Mouse (Mus musculus): Measurements from ENCODE around the gene Spc25. TPM values are rescaled to one million over a fixed set of nuclear protein-coding genes. Genes with fewer than 3 reads are reported as not detected.
A peak's percentile ranks its signal among the peaks of the same experiment; 100 is the strongest.

The Spc25 gene
- polyA plus RNA-seq, 1 experiment from 2014 or later = 156 TPM

DNA sequence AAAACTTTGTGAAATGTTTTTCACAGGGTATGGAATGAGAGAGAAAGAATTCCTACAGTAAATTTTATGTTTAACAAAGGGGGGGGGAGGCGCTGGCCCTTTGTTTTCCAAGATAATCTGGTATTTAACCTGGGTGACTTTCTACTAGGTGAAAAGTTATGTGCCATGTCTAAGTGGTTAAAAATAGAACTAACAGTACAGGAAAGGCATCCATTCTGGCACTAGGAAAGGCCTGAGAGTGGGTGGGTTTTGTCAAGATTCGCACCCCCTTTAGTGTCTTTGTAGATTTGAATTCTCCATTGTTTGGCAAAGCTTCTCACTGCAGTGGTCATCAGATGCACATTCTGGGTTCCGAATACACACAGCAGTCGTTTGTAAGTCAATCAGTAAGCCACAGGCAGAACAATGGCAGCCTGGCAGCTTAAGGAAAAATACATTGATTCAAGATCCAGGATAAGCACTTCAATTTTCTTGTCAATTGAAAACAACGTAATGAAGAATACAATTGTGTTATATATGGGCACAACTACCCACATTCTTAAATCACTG is 15.9 kb upstream of the Spc25 start:
- Histone ChIP-seq H3K4me3 (no peak overlapping the region), H3K36me3 (no peaks in the 10 kb centered on the region), H3K9ac (no peak overlapping the region), H3K4me2 (replicated peaks) (no peak overlapping the region), H3K27me3 (replicated peaks) (no peaks in the 10 kb centered on the region), H3K9me3 (no peaks in the 10 kb centered on the region), H3K27ac (no peak overlapping the region), H3K4me1 (no peaks in the 10 kb centered on the region)
- no peak for ATAC-seq (ENCODE audit: low FRiP score, low read depth)
- WGBS = 40% methylated on average over 5 of the region's 5 CpGs

GRCm38 (mm10) chr2:69215242-69215641 is 9.2 kb upstream of the Spc25 start:
- no peaks in the 10 kb centered on the region for H3K4me1 ChIP-seq
- H3K9me3 ChIP-seq = no peaks in the 10 kb centered on the region
- H3K27ac ChIP-seq = no peak overlapping the region
- H3K9ac ChIP-seq = no peak overlapping the region
- no peaks in the 10 kb centered on the region for H3K27me3 ChIP-seq (replicated peaks)
- no peaks in the 10 kb centered on the region for H3K36me3 ChIP-seq
- H3K4me3 ChIP-seq = no peak overlapping the region
- WGBS = 76% methylated on average over 7 of the region's 7 CpGs
- H3K4me2 ChIP-seq (replicated peaks) = no peak overlapping the region
- no peak for ATAC-seq (ENCODE audit: low FRiP score, low read depth)

DNA sequence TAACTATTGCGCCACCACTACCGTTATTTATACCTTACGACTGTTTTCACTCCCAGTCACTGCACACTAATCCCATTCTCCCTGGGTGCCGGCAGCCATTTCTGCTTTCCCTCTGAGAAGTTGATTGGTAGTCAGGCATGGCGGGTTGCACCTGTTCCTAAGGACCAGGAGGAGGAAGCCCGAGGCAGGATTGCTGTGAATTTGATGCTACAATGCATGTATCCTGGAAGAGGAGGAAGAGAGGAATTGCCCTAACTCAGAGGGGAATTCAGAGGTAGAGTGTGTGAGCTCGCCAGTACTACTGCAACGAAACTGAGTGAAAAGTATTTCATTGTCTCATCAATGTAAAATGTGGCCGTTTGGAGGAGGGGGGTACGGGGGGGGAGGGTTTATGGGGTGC is 6.7 kb upstream of the Spc25 start:
- WGBS = 68% methylated on average over 10 of the region's 10 CpGs
- ATAC-seq (ENCODE audit: low FRiP score, low read depth) = no peak
- no peaks in the 10 kb centered on the region for H3K4me1 ChIP-seq

GRCm38 (mm10) chr2:69210773-69211172 is 4.8 kb upstream of the Spc25 start, which contains the start of gene G6pc2:
Gene G6pc2, plus strand, starts transcription at chr2:69211073.
- no peaks in the 10 kb centered on the region for H3K9me3 ChIP-seq
- no peak within 1 kb of the TSS for H3K27ac ChIP-seq
- no peaks in the 10 kb centered on the region for H3K36me3 ChIP-seq
- WGBS = 74% methylated on average over 7 of the region's 7 CpGs
- no peak for ATAC-seq (ENCODE audit: low FRiP score, low read depth)
- no peaks in the 10 kb centered on the region for H3K27me3 ChIP-seq (replicated peaks)
- no peak within 1 kb of the TSS for H3K4me3 ChIP-seq
- no peaks in the 10 kb centered on the region for H3K4me1 ChIP-seq
- no peak within 1 kb of the TSS for H3K9ac ChIP-seq
- H3K4me2 ChIP-seq (replicated peaks) = no peak within 1 kb of the TSS

More for the DNA sequence above, 6.7 kb upstream of the Spc25 start:
- no peak overlapping the region for H3K4me3 ChIP-seq
- no peaks in the 10 kb centered on the region for H3K9me3 ChIP-seq
- no peak overlapping the region for H3K4me2 ChIP-seq (replicated peaks)
- H3K36me3 ChIP-seq = no peaks in the 10 kb centered on the region
- H3K9ac ChIP-seq = no peak overlapping the region
- no peak overlapping the region for H3K27ac ChIP-seq
- no peaks in the 10 kb centered on the region for H3K27me3 ChIP-seq (replicated peaks)

- Histone ChIP-seq H3K9ac (no peak overlapping the region), H3K27me3 (replicated peaks) (no peaks in the 10 kb centered on the region), H3K4me2 (replicated peaks) (no peak overlapping the region), H3K4me1 (0 out of 2 replicates have a peak, but pooled peaks cover 5% of the 10 kb centered on the region), H3K4me3 (no peak overlapping the region), H3K27ac (no peak overlapping the region), H3K9me3 (no peaks in the 10 kb centered on the region), H3K36me3 (no peaks in the 10 kb centered on the region)
- WGBS = 93% methylated on average over 3 of the region's 3 CpGs
- ATAC-seq (ENCODE audit: low FRiP score, low read depth) = no peak
These were observed 3.7 kb upstream of the Spc25 start for GRCm38 (mm10) chr2:69209684-69210083.

- WGBS = 30% methylated on average over 7 of the region's 7 CpGs
- peak; percentile 41; the same call in 1 of the 2 replicates for ATAC-seq (ENCODE audit: low FRiP score, low read depth)
- H3K4me3 ChIP-seq = no peak overlapping the region
These were observed 529 bp upstream of the Spc25 start for GRCm38 (mm10) chr2:69206523-69206922.

GRCm38 (mm10) chr2:69205185-69205584 is 809 bp downstream of the Spc25 start:
- Histone ChIP-seq H3K4me1 (peaks cover 7% of the 10 kb centered on the region; the same call in 1 of the 2 replicates), H3K9ac (peak overlapping the region; percentile 73), H3K27me3 (replicated peaks) (no peaks in the 10 kb centered on the region), H3K36me3 (peaks cover 18% of the 10 kb centered on the region; the same call in 1 of the 2 replicates), H3K4me2 (replicated peaks) (peak overlapping the region; percentile 85), H3K9me3 (no peaks in the 10 kb centered on the region), H3K4me3 (peak overlapping the region; percentile 77), H3K27ac (no peak overlapping the region)
- ATAC-seq (ENCODE audit: low FRiP score, low read depth) = no peak
- 13% methylated on average over 6 of the region's 6 CpGs for WGBS

More at GRCm38 (mm10) chr2:69206523-69206922, 529 bp upstream of the Spc25 start:
- H3K4me2 ChIP-seq (replicated peaks) = peak overlapping the region; percentile 39; the same call in 1 of the 2 replicates
- H3K27ac ChIP-seq = no peak overlapping the region
- no peaks in the 10 kb centered on the region for H3K9me3 ChIP-seq
- H3K9ac ChIP-seq = no peak overlapping the region
- H3K36me3 ChIP-seq = peaks cover 10% of the 10 kb centered on the region; the same call in 1 of the 2 replicates
- H3K27me3 ChIP-seq (replicated peaks) = no peaks in the 10 kb centered on the region
- peaks cover 7% of the 10 kb centered on the region; the same call in 1 of the 2 replicates for H3K4me1 ChIP-seq

GRCm38 (mm10) chr2:69193555-69193954 is 12.4 kb downstream of the Spc25 start:
- H3K27ac ChIP-seq = no peak overlapping the region
- no peak overlapping the region for H3K4me2 ChIP-seq (replicated peaks)
- no peak overlapping the region for H3K4me3 ChIP-seq
- WGBS = 85% methylated on average over 5 of the region's 5 CpGs
- no peaks in the 10 kb centered on the region for H3K4me1 ChIP-seq
- ATAC-seq (ENCODE audit: low FRiP score, low read depth) = no peak
- H3K9ac ChIP-seq = no peak overlapping the region
- H3K36me3 ChIP-seq = peaks cover 21% of the 10 kb centered on the region
- H3K27me3 ChIP-seq (replicated peaks) = no peaks in the 10 kb centered on the region
- H3K9me3 ChIP-seq = no peaks in the 10 kb centered on the region

DNA sequence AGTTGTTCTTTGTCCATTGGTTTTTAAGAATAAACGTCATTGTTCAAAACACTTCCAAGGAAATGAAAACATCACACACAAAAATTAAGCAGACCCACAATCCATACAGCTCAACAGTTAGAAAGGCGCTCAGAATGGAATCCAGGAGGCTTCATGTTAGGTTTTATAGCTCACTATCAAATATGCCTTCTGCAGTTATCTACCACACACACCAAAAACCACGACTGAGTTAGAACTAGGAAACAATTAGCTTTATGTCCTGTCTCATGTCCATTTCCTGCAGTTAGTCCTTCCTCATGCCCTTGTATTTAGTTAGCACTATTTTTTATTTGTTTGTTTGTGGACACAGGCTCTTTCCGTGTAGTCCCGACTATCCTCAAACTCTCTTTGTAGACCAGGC is 14.9 kb downstream of the Spc25 start:
- H3K36me3 ChIP-seq = peaks cover 11% of the 10 kb centered on the region; the same call in 1 of the 2 replicates
- H3K27me3 ChIP-seq (replicated peaks) = no peaks in the 10 kb centered on the region
- H3K4me3 ChIP-seq = no peak overlapping the region
- no peaks in the 10 kb centered on the region for H3K4me1 ChIP-seq
- no peak overlapping the region for H3K4me2 ChIP-seq (replicated peaks)
- H3K9ac ChIP-seq = no peak overlapping the region
- H3K9me3 ChIP-seq = no peaks in the 10 kb centered on the region
- WGBS = 91% methylated on average over 5 of the region's 5 CpGs
- ATAC-seq (ENCODE audit: low FRiP score, low read depth) = no peak
- H3K27ac ChIP-seq = no peak overlapping the region

DNA sequence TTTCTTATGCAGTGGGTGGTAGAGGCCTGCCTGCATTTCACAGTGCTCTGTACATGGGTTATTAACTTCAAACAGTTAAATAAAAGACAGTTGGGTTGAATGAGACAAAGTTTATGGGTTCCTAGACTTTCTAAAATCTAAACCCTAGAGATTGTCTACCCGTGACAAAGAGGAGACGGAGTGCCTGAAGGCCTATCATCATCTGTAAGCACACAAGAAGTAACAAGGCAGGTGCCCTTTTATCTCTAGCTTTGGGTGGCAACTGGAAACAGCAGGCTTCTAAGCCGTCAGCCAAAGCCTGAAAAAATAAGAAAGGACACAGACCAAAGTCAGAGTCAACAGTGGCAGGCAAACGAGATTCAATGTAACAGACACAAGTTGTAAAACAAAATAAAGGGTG is 16.8 kb downstream of the Spc25 start:
- Histone ChIP-seq H3K4me1 (no peaks in the 10 kb centered on the region), H3K4me2 (replicated peaks) (no peak overlapping the region), H3K9me3 (no peaks in the 10 kb centered on the region), H3K27ac (no peak overlapping the region), H3K27me3 (replicated peaks) (no peaks in the 10 kb centered on the region), H3K9ac (no peak overlapping the region), H3K36me3 (peaks cover 9% of the 10 kb centered on the region; the same call in 1 of the 2 replicates), H3K4me3 (no peak overlapping the region)
- no peak for ATAC-seq (ENCODE audit: low FRiP score, low read depth)
- 54% methylated on average over 4 of the region's 4 CpGs for WGBS

DNA sequence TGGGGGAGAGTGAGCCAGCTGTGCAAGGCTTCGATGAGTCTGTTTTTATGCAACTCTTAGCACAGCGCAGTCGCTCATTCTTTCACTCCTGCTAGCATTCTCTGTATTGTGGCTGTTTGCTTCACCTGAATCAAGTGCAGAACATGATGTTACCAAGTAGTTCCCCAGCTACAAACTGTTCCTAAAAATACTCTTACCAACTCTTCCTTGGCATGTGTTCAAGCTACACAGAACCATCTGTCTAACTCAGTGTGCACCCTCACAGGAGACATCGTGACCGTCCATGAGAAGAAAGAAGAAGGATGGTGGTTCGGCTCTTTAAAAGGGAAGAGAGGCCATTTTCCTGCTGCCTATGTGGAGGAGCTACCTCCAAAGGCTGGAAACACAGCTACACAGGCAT is 17.3 kb downstream of the Spc25 start:
- Histone ChIP-seq H3K27ac (no peak overlapping the region), H3K27me3 (replicated peaks) (no peaks in the 10 kb centered on the region), H3K4me2 (replicated peaks) (no peak overlapping the region), H3K9ac (no peak overlapping the region), H3K4me3 (no peak overlapping the region), H3K4me1 (no peaks in the 10 kb centered on the region), H3K9me3 (no peaks in the 10 kb centered on the region), H3K36me3 (peaks cover 5% of the 10 kb centered on the region; the same call in 1 of the 2 replicates)
- no peak for ATAC-seq (ENCODE audit: low FRiP score, low read depth)
- 94% methylated on average over 6 of the region's 6 CpGs for WGBS

DNA sequence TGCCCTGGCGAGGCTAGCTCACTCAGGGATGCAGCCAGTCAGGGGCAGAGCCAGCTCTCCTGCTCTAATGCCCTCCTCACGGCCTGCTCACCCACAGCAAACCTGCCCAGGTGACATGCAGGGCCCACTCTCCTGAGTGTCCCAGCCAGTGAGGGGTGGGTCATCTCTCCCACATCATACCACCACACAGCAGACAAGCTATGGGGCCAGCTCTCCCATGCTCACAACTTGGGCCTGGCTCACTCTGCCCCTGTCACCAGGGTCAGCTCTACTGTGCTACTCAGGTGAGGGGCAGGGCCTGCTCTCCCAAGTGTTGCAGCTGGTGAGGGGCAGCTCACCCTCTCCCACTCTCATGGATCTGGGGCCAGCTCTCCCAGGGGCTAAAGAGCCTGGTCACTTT is 18.0 kb downstream of the Spc25 start:
- Histone ChIP-seq H3K9me3 (no peaks in the 10 kb centered on the region), H3K4me2 (replicated peaks) (no peak overlapping the region), H3K27me3 (replicated peaks) (no peaks in the 10 kb centered on the region), H3K27ac (no peak overlapping the region), H3K4me1 (no peaks in the 10 kb centered on the region), H3K36me3 (no peaks in the 10 kb centered on the region), H3K9ac (no peak overlapping the region), H3K4me3 (no peak overlapping the region)
- no peak for ATAC-seq (ENCODE audit: low FRiP score, low read depth)
- 90% methylated on average over 2 of the region's 2 CpGs for WGBS

GRCm38 (mm10) chr2:69179721-69180120 is 26.3 kb downstream of the Spc25 start:
- H3K4me3 ChIP-seq = no peak overlapping the region
- ATAC-seq (ENCODE audit: low FRiP score, low read depth) = no peak
- H3K4me2 ChIP-seq (replicated peaks) = no peak overlapping the region
- H3K9ac ChIP-seq = no peak overlapping the region
- no peaks in the 10 kb centered on the region for H3K9me3 ChIP-seq
- H3K27ac ChIP-seq = no peak overlapping the region
- H3K4me1 ChIP-seq = no peaks in the 10 kb centered on the region
- no peaks in the 10 kb centered on the region for H3K27me3 ChIP-seq (replicated peaks)
- 91% methylated on average over 4 of the region's 4 CpGs for WGBS
- no peaks in the 10 kb centered on the region for H3K36me3 ChIP-seq

All from neural tube, embryonic 12.5 days (tissue).